Comparison of ENCODE assay signal across 14 mouse cellular contexts in the genomic region with DNA sequence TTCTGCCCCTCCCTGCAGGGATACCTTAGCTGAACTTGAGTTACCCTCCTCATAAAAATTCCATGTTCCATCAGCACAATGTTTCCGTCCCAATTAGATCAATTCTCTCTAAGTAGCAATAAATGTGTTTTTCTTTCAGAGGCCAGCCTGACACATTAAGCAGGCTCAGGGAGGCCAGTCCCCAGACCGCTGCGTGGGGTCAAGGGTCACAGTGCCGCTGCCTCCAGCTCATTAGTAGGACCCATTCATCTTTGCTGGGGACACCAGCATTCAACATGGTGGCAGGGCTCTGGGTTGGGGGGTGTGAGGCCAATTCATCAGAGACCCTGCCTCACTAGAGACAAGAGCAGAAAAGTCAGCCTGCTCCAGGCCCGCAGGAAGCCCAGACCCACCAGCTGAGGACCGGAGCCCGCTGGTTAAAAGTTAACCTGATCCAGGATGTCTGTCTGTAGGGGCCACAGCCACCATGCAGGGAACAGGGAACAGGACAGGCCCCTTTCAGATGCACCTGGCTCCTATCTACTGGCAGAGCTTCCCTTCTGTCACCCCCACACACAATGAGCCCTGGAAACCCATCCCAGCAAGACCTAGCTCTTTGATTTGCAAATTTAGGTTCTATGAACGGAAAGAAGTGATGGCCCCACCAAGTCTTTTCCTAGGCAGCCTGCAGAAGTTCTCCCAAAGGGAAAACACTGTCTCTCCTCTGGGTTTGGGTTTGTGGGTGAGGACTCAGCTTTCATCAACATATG.
A peak's percentile ranks its signal among the peaks of the same experiment; 100 is the strongest.
DNase-seq lines count a peak whose midpoint lies in the region; ATAC-seq and TF ChIP-seq lines count a peak whose summit lies in the region.
"Had no signal": no experiment of that assay in that cellular context is flagged by ENCODE, and none has a peak within 500 bp of the region (broad histone marks: within the 10 kb centered on the region; RNA-seq: fewer than 3 reads in every experiment).

No protein-coding gene starts in this region.

- no peaks in the 10 kb centered on the region for H3K27me3 ChIP-seq in kidney, embryonic 16.5 days (ENCODE audit: insufficient read depth, low read length)
- no peaks in the 10 kb centered on the region for H3K27me3 ChIP-seq in liver, embryonic 15.5 days
- no peaks in the 10 kb centered on the region for H3K27me3 ChIP-seq in heart, embryonic 11.5 days (ENCODE audit: control insufficient read depth, insufficient read depth, low read length)
- H3K27me3 ChIP-seq: liver, embryonic 13.5 days; midbrain, embryonic 15.5 days had no signal

- peak; percentile 8 for DNase-seq in kidney, adult 11 months
- DNase-seq in R1 (ENCODE audit: low read depth, low spot score): peak; percentile 24
- DNase-seq in ovary, postnatal 10 days (ENCODE audit: low spot score): no peak
- DNase-seq in gastrocnemius, postnatal 36 days: no peak
- DNase-seq: liver, embryonic 13.5 days had no signal

- H3K4me1 ChIP-seq in kidney, embryonic 16.5 days (ENCODE audit: insufficient read depth, low read length): peaks cover 23% of the 10 kb centered on the region
- H3K4me1 ChIP-seq in embryonic fibroblast, embryonic 13.5 days (ENCODE audit: control insufficient read depth, insufficient read depth, low read length): peaks cover 8% of the 10 kb centered on the region; the same call in 1 of the 2 replicates
- no peaks in the 10 kb centered on the region for H3K4me1 ChIP-seq in liver, embryonic 15.5 days (replicated peaks)
- H3K4me1 ChIP-seq in heart, embryonic 11.5 days (ENCODE audit: control insufficient read depth, insufficient read depth, low read length): no peaks in the 10 kb centered on the region
- H3K4me1 ChIP-seq: hindbrain, embryonic 15.5 days; liver, embryonic 13.5 days; midbrain, embryonic 15.5 days had no signal

- H3K27ac ChIP-seq in kidney, embryonic 16.5 days (ENCODE audit: low read length): no peak overlapping the region
- 0 out of 2 replicates have a peak overlapping the region, but pooled peaks have one; percentile 5 for H3K27ac ChIP-seq in embryonic fibroblast, embryonic 13.5 days (ENCODE audit: insufficient read depth, low read length)
- H3K27ac ChIP-seq in liver, embryonic 15.5 days (replicated peaks): no peak overlapping the region
- no peak overlapping the region for H3K27ac ChIP-seq in heart, embryonic 11.5 days (ENCODE audit: low read depth, low read length)
- H3K27ac ChIP-seq: hindbrain, embryonic 15.5 days; layer of hippocampus, adult 2 months; liver, embryonic 13.5 days; midbrain, embryonic 15.5 days; neural tube, embryonic 13.5 days had no signal

- ATAC-seq in kidney, embryonic 16.5 days (ENCODE audit: low FRiP score, low TSS enrichment): no peak
- ATAC-seq in liver, embryonic 15.5 days (ENCODE audit: insufficient read depth): no peak
- no peak for ATAC-seq in heart, embryonic 11.5 days (replicated peaks; ENCODE audit: insufficient number of reproducible peaks, low FRiP score, low TSS enrichment)
- ATAC-seq: midbrain, embryonic 15.5 days had no signal

- TF ChIP-seq CTCF in embryonic fibroblast, embryonic 13.5 days (IDR thresholded peaks at IDR 0.05; ENCODE audit: borderline replicate concordance, insufficient read depth, low read length): no peak

- no peaks in the 10 kb centered on the region for H3K36me3 ChIP-seq in kidney, embryonic 16.5 days (ENCODE audit: insufficient read depth, low read length)
- H3K36me3 ChIP-seq in liver, embryonic 15.5 days (replicated peaks): no peaks in the 10 kb centered on the region
- no peaks in the 10 kb centered on the region for H3K36me3 ChIP-seq in heart, embryonic 11.5 days (ENCODE audit: control insufficient read depth, insufficient read depth, low read length)
- H3K36me3 ChIP-seq: G1E; hindbrain, embryonic 15.5 days; liver, embryonic 13.5 days; midbrain, embryonic 15.5 days; neural tube, embryonic 13.5 days had no signal

- no peak overlapping the region for H3K4me2 ChIP-seq in kidney, embryonic 16.5 days (replicated peaks; ENCODE audit: low read depth, low read length)
- H3K4me2 ChIP-seq in liver, embryonic 15.5 days: peak overlapping the region; percentile 33
- no peak overlapping the region for H3K4me2 ChIP-seq in heart, embryonic 11.5 days
- H3K4me2 ChIP-seq: hindbrain, embryonic 15.5 days; liver, embryonic 13.5 days; midbrain, embryonic 15.5 days; neural tube, embryonic 13.5 days had no signal

- WGBS in kidney, embryonic 16.5 days: 31% methylated on average over 8 of the region's 8 CpGs
- 63% methylated on average over 8 of the region's 8 CpGs for WGBS in liver, embryonic 15.5 days (ENCODE audit: insufficient replicate concordance)
- WGBS in heart, embryonic 11.5 days (ENCODE audit: insufficient replicate concordance): 68% methylated on average over 8 of the region's 8 CpGs

- H3K4me3 ChIP-seq in kidney, embryonic 16.5 days (ENCODE audit: low read length): no peak overlapping the region
- no peak overlapping the region for H3K4me3 ChIP-seq in embryonic fibroblast, embryonic 13.5 days (ENCODE audit: insufficient read depth, low read length)
- no peak overlapping the region for H3K4me3 ChIP-seq in liver, embryonic 15.5 days (replicated peaks)
- no peak overlapping the region for H3K4me3 ChIP-seq in heart, embryonic 11.5 days (ENCODE audit: low read depth, low read length)
- H3K4me3 ChIP-seq: hindbrain, embryonic 15.5 days; layer of hippocampus, adult 2 months; liver, embryonic 13.5 days; midbrain, embryonic 15.5 days; neural tube, embryonic 13.5 days had no signal

- no peak overlapping the region for H3K9ac ChIP-seq in kidney, embryonic 16.5 days (replicated peaks; ENCODE audit: low read length)
- no peak overlapping the region for H3K9ac ChIP-seq in liver, embryonic 15.5 days
- no peak overlapping the region for H3K9ac ChIP-seq in heart, embryonic 11.5 days (ENCODE audit: low read depth, low read length)
- H3K9ac ChIP-seq: hindbrain, embryonic 15.5 days; liver, embryonic 13.5 days; midbrain, embryonic 15.5 days; neural tube, embryonic 13.5 days had no signal

- no peak for TF ChIP-seq POLR2A in embryonic fibroblast, embryonic 13.5 days (IDR thresholded peaks at IDR 0.05; ENCODE audit: low read depth, low read length)

- intact Hi-C loops in gastrocnemius, postnatal 36 days (cut with DNase I): no loop called here

- H3K9me3 ChIP-seq in kidney, embryonic 16.5 days (ENCODE audit: low read length): no peaks in the 10 kb centered on the region
- H3K9me3 ChIP-seq in liver, embryonic 15.5 days (replicated peaks): no peaks in the 10 kb centered on the region
- no peaks in the 10 kb centered on the region for H3K9me3 ChIP-seq in heart, embryonic 11.5 days (replicated peaks; ENCODE audit: control insufficient read depth, low read length)
- H3K9me3 ChIP-seq: hindbrain, embryonic 15.5 days; liver, embryonic 13.5 days; midbrain, embryonic 15.5 days; neural tube, embryonic 13.5 days had no signal

Comparison
In these comparisons a context has a peak if more than half of its experiments do, and no peak if none do; other contexts are left out.
1. DNase-seq: peak in kidney, adult 11 months (single experiment) and R1 (single experiment); none in ovary, postnatal 10 days (single experiment) and gastrocnemius, postnatal 36 days (0 of 2).